Mouse (Mus musculus) C2C12 (cell line): Measurements from ENCODE around the gene Upk1b.

Source experiments
- CTCF ChIP-seq: IDR thresholded peaks from one replicate; pipeline ENCODE4 v1.5.1; 2011; ENCODE audit not compliant: control insufficient read depth, insufficient read depth, insufficient read length
- FOSL1 ChIP-seq: IDR thresholded peaks from one replicate; pipeline ENCODE4 v1.8.0; 2011; ENCODE audit warnings: mild to moderate bottlenecking, low read length; ENCODE audit not compliant: poor library complexity, insufficient read depth, severe bottlenecking
- MAX ChIP-seq: IDR thresholded peaks from one replicate; pipeline ENCODE4 v1.6.1; 2011; ENCODE audit warnings: mild to moderate bottlenecking, control low read depth
- MYOD1 ChIP-seq: IDR thresholded peaks from one replicate; pipeline ENCODE4 v1.6.1; 2011; ENCODE audit warnings: low read depth; ENCODE audit not compliant: control insufficient read depth, insufficient read length
- MYOG ChIP-seq: IDR thresholded peaks from one replicate; pipeline ENCODE4 v1.6.1; 2011; ENCODE audit not compliant: control insufficient read depth, insufficient read length; ENCODE audit errors: extremely low read depth
- USF1 ChIP-seq: IDR thresholded peaks from one replicate; pipeline ENCODE4 v1.6.1; 2011; ENCODE audit warnings: low read depth, mild to moderate bottlenecking, control low read depth, moderate library complexity

GRCm38 (mm10) chr16:38780960-38781572 is 19.1 kb downstream of the Upk1b start:
- TF ChIP-seq CTCF: no peak
- no peak for TF ChIP-seq USF1
- no peak for TF ChIP-seq MAX
- no peak for TF ChIP-seq FOSL1
- no peak for TF ChIP-seq MYOG
- TF ChIP-seq MYOD1: no peak
